Mouse (Mus musculus) common myeloid progenitor, adult 5-6 weeks (primary cell): ENCODE data around the gene Fcor. TPM values are rescaled to one million over a fixed set of nuclear protein-coding genes. Genes with fewer than 3 reads are reported as not detected.

Experiments used
- ATAC-seq: replicated peaks from 2 replicates; pipeline ENCODE4 v1.8.0; 2016; ENCODE audit warnings: low read depth, mild to moderate bottlenecking, moderate TSS enrichment, inconsistent platforms; ENCODE audit not compliant: poor library complexity, severe bottlenecking
- total RNA-seq: library from RNA; stranded (forward); fragments of 200-1000, 187-1606 nt; gene quantifications from 2 replicates; pipeline ENCODE4 v1.2.3, GENCODE M21; 2017

The Fcor gene
- total RNA-seq, 1 experiment from 2014 or later: 0.87 TPM

GRCm38 (mm10) chr8:3676131-3676992, 4.2 kb upstream of the Fcor start, which contains the start of gene Trappc5:
Trappc5 (plus strand) TSS chr8:3676299.
- peak; percentile 74 for ATAC-seq

DNA sequence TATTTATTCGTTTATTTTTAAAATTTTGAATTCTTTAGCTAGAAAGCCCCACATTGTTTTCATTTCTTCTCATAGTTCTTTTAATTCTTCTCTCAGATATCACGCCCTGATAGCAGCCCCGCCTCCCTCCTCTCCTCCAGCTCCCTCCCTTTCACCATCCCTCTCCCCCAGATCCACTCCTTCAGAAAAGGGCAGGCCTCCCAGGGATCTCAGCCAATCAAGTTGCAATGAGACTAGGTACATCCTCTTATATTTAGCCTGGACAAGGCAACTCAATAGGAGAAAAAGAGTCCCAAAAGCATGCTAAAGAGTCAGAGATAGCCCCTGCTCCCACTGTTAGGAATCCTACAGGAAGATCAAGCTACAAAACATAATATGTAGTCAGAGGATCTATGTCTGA, 2.5 kb upstream of the Fcor start:
- ATAC-seq: no peak

GRCm38 (mm10) chr8:3670388-3670787, 1.8 kb downstream of the Fcor start:
- ATAC-seq: peak; percentile 50

DNA sequence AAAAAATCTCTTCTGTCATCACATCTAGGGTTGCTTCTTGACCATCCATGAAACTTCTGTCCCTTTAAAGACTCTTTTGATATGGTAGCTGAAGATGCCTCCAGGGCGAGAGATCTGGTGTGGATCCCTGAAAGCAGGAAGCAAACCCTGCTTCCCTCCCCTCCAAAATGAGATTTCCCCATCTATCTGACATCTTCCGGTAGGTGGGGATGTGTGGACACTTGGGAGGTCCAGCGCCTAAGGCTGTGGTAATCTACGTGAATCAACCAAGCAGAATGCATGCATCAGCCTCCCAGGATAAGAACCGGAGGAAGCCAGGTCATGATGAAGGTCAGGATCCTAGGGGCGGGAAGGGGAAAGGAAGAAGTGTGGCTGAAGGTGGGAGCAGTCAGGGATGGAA, 6.7 kb downstream of the Fcor start, which contains the start of gene Mcemp1:
Gene Mcemp1 (plus strand): TSS at position 248 of the 400 bp plus-strand sequence.
- no peak for ATAC-seq

GRCm38 (mm10) chr8:3664405-3664804, 7.8 kb downstream of the Fcor start:
- ATAC-seq: peak; percentile 90

DNA sequence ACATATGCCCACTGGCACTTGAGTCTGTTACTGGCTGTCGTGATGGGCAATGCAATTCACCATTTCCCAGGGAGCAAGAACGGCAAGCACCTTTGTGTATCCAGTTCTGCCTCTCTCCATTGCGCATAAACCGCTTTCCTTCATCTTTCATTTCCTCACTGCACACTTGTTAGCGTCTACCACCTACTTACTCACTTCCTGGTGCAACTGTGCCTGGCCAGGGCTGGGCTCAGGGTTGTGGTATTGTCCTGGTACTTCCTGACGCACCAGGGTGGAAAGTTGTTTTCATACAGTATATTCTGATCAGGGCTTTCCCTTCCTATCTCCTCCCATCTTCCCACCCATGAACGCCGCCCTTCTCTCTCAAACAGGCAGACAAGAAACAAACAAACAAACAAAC, 11.3 kb downstream of the Fcor start:
- peak; percentile 71 for ATAC-seq

- ATAC-seq: no peak
Observed at GRCm38 (mm10) chr8:3656725-3657381, 15.3 kb downstream of the Fcor start.

GRCm38 (mm10) chr8:3655526-3655925, 16.6 kb downstream of the Fcor start, which contains the start of gene Retn:
Retn (plus strand) TSS chr8:3655770.
- no peak for ATAC-seq

DNA sequence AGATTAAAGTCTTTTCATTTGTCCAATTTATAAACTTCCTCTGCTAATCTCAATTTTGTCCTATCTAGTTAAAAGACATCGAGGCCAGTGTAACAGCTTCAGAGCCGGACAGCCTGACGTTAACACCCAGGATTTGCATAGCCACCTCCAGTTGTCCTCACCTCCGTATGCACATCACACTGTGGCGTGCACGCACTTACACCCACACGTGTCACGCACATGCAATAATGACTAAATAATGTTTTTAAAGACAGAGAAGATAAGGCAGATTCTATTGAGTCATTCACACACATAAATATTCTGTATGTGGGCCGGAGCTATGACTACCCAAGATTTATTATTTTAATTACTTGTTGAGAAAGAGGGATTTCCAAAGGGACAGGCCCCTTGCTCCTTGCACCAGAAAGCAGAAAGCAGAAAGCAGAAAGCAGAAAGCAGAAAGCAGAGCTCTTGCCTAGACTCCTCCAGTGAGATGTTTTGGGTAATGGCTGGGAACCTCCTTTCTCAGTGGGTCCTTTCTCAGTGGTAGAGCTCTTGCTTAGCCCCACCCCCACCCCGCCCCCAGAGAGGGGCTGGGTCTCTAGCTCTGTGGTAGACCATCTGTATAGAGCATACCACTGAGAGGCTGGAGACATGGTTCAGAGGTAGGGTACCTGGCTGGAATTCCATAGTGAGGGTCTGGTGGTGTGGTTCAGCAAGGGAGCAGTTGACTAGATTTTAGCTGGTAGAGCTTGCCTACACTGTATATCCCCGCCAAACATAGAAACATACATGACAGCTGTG, 17.2 kb downstream of the Fcor start:
- ATAC-seq: no peak

GRCm38 (mm10) chr8:3652845-3653244, 19.3 kb downstream of the Fcor start:
- no peak for ATAC-seq

GRCm38 (mm10) chr8:3648990-3649389, 23.2 kb downstream of the Fcor start:
- ATAC-seq: peak; percentile 34

GRCm38 (mm10) chr8:3648268-3648667, 23.9 kb downstream of the Fcor start:
- ATAC-seq: peak; percentile 40

GRCm38 (mm10) chr8:3647561-3647960, 24.6 kb downstream of the Fcor start:
- no peak for ATAC-seq

DNA sequence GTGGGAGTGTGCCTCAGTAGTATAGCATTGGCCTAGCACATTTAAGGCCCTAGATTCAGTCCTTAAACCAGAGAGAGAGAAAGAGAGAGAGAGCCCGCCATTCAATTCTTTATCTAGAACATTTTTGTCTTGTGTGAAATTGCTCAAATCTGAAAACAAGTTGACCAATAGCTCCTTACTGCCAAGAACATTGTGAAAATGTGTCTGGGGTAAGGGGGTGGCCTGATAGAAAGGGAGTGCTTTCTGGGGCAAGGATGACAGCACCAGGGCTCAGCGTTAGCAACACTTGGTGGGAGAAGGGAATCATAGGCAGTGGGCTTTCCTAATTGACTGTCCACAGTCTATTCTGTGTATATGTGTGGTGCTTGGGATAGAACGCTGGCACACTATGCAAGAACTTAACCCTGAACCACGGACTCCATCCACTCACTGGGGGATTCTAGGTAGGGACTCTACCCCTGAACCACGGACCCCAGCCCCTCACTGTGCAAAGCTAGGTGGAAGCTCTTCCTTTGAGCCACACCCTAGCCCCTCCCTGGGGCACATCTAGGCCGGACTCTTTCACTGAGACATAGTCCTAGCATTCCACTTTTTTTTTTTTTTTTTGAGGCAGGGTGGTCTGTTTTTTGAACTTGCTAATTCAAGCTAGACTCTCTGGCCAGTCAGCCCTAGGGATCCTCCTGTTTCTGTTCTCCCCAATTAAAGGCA, 25.2 kb downstream of the Fcor start:
- no peak for ATAC-seq

DNA sequence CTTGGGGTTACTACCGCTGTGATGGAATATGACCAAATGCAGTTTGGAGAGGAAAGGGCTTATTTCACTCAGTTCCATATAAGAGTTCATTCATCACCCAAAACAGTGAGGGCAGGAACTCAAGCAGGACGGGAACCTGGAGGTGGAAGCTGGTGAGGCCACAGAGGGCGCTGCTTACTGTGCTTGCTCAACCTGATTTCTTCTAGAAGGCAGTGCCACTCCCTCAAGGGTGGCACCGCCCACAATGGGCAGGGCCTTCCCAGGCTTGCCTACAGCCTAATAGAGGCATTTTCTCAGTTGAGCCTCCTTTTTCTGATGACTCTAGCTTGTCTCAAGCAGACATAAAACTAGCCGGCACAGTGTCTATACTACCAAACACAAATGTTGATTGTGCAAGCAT, 26.4 kb downstream of the Fcor start:
- peak; percentile 95 for ATAC-seq

GRCm38 (mm10) chr8:3631478-3631875, 40.7 kb downstream of the Fcor start:
- peak; percentile 49 for ATAC-seq

GRCm38 (mm10) chr8:3630647-3631477, 41.3 kb downstream of the Fcor start, which contains the start of gene Stxbp2:
Stxbp2 (plus strand) TSS chr8:3630955.
- peak; percentile 92 for ATAC-seq

- peak; percentile 37 for ATAC-seq
Observed at GRCm38 (mm10) chr8:3628014-3628413, 44.1 kb downstream of the Fcor start.

GRCm38 (mm10) chr8:3626971-3627370, 45.2 kb downstream of the Fcor start:
- 0 out of 2 replicates have a peak, but pooled peaks have one; percentile 13 for ATAC-seq
